ENCODE assay signal across 15 mouse cellular contexts in genomic region chr19:22672892-22673291, GRCm38 (mm10).
"Had no signal": no experiment of that assay in that cellular context is flagged by ENCODE, and none has a peak within 500 bp of the region (broad histone marks: within the 10 kb centered on the region; RNA-seq: fewer than 3 reads in every experiment).

No protein-coding gene starts in this region.

- DNase-seq: retina, postnatal 1 day; right cerebral cortex, adult 18-20 months; right cerebral cortex, postnatal 14 days; right cerebral cortex, postnatal 25 days; right cerebral cortex, postnatal 4 days; spleen, adult 18-20 months; thymus, adult 18-20 months; thymus, adult 2 months; thymus, postnatal 14 days; thymus, postnatal 25 days; thymus, postnatal 36 days; thymus, postnatal 4 days had no signal

- H3K27ac ChIP-seq: neural tube, embryonic 15.5 days; stomach, embryonic 15.5 days; stomach, postnatal 0 days had no signal

- H3K27me3 ChIP-seq: neural tube, embryonic 15.5 days; stomach, embryonic 15.5 days had no signal

- H3K4me1 ChIP-seq: neural tube, embryonic 15.5 days; stomach, embryonic 15.5 days had no signal

- H3K4me3 ChIP-seq: neural tube, embryonic 15.5 days; stomach, embryonic 15.5 days had no signal

- H3K36me3 ChIP-seq: neural tube, embryonic 15.5 days; stomach, embryonic 15.5 days had no signal

- H3K9ac ChIP-seq: neural tube, embryonic 15.5 days; stomach, embryonic 15.5 days had no signal

- H3K9me3 ChIP-seq: neural tube, embryonic 15.5 days; stomach, embryonic 15.5 days had no signal

- H3K4me2 ChIP-seq: neural tube, embryonic 15.5 days; stomach, embryonic 15.5 days had no signal
